Mouse (Mus musculus) cerebellum, postnatal 14 days (tissue): ENCODE data around the gene Mknk1.

Experiments
- DNase-seq, 2 experiments: peaks; one replicate each; pipeline ENCODE4 v3.0.0; 2021; ENCODE audit warnings: mixed read lengths in 2 of 2

Gene Mknk1

GRCm38 (mm10) chr4:115838696-115839641 lies at the start of gene Mknk1:
Mknk1 (plus strand) TSS chr4:115839198.
- peak; percentile 93 to 94 for DNase-seq

- no peak for DNase-seq
Measured at GRCm38 (mm10) chr4:115790864-115791263, 48.1 kb upstream of the Mknk1 start.

DNA sequence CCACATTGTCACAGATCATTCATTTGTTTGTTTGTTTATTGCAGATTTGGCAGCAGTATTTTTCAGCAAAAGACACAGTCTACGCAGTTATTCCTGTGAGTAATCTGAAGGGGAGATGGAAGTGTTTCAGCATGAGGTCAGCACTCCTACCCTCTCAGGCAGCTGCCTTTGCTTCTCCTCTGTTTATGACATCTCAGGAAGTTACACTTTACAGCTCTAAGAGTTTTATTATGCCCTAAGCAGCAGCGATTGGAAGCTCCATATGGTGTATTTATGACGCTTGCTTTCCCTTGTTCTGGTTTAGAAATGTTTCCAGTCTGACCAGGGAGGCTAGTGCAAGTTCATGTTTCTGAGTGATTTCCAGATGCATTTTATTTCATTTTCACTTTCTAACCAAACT lies 43.6 kb upstream of the Mknk1 start:
- DNase-seq, result no peak

GRCm38 (mm10) chr4:115799981-115800380 lies 39.0 kb upstream of the Mknk1 start:
- no peak for DNase-seq

GRCm38 (mm10) chr4:115812326-115812725 lies 26.7 kb upstream of the Mknk1 start:
- DNase-seq, result no peak

GRCm38 (mm10) chr4:115815606-115816005 lies 23.4 kb upstream of the Mknk1 start:
- DNase-seq, result no peak

DNA sequence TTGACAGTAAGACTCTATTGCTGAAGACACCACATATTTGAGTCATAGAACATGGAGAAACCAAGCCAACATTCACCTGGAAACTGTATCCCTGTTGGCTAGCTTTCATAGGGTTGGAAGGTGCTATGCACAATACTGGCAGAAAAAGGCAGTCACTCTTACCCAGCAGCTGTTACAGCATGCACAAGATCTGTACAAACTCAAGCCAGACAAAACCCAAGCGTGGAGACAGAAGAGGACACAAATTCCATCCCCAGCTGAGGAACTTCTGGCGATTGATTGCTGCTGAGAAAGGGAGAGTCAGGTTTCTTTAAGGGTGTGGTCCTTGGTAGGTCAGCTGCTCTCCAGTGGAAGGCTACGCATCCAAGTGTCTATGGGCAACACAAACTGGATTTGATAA lies 18.8 kb upstream of the Mknk1 start:
- no peak for DNase-seq

GRCm38 (mm10) chr4:115820944-115821343 lies 18.1 kb upstream of the Mknk1 start:
- no peak for DNase-seq

- no peak for DNase-seq
Measured at GRCm38 (mm10) chr4:115821431-115821830, 17.6 kb upstream of the Mknk1 start.

- no peak for DNase-seq
Measured at GRCm38 (mm10) chr4:115821928-115822327, 17.1 kb upstream of the Mknk1 start.

DNA sequence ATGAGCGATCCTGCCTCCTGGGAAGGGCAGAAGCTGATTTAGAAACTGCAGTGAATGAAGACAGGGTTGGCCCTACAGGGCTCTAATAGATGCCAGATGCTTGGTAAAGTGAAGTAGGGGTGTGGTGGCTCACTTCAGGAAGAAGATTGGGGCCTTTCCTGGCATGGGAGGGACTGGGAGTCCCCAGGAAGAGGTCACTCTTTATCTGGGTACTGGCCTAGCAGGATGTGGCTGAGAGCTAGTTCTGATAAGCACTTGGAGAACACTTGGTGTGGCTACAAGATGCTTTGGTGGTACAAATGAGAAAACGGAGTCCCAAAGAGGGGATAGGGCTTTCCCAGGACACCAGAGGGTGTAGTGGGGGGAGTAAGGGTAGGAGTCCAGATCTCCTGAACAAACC lies 14.8 kb upstream of the Mknk1 start:
- no peak for DNase-seq

DNA sequence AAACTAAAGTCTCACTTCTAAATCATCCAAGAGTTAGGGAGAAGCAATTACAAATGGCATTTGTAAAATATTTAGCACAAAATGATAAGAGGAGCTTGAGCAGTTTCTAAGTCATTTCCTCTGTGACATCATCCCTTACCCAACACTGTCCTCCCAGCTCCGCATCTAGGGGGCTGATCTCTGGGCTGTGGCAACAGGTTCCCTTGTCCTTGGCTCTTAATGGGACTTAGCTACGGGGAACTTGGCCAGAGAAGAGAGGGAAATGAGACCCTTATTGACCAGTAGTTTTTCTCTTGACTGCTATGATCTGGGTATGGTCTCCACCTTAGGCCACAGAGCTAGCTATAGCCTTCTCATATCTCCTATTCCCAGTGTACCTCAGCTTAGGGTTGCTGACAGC lies 13.7 kb upstream of the Mknk1 start:
- no peak for DNase-seq

GRCm38 (mm10) chr4:115827066-115827465 lies 11.9 kb upstream of the Mknk1 start:
- DNase-seq, result no peak

GRCm38 (mm10) chr4:115827535-115827887 lies 11.5 kb upstream of the Mknk1 start:
- DNase-seq, result no peak

DNA sequence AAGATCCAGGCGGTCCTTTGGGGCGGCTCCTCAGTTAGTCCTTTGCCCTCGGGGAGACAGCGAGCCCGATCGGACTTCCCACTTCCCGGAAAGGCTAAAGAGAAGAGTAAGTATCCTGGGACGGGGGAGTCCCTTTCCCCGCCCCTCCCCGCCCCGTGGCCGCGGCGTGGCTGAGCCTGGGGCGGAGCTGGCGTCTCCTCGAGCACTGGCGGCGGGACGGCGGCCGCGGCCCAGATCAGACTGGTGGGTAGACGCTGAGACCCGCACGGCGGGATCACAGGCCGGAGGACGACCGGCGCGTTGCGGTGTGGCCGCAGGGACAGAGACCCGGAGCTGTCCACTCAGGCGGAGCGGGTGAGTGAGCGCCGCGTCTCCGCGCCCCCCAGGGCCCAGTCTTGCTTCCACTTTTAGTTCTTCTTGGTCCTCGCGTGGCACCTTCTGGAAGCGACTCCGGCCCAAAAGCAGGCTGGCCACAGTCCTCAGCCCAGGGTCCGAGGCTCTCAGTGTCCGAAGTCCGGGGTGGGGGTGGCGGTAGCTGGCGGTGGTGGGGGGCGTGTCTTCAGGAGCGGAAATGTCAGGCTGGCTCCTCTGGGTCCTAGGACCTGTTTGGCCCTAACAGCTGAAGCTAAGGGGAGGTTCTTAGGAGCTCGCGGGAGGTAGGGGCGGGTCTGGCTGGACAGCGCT lies 11.0 kb upstream of the Mknk1 start, which contains the start of gene Mob3c:
Gene Mob3c, plus strand, starts transcription at position 205 of the 684 bp plus-strand sequence.
- peak; percentile 74 to 80 for DNase-seq

GRCm38 (mm10) chr4:115828572-115828902 lies 10.5 kb upstream of the Mknk1 start:
- no peak for DNase-seq

GRCm38 (mm10) chr4:115830491-115830890 lies 8.5 kb upstream of the Mknk1 start:
- no peak for DNase-seq

GRCm38 (mm10) chr4:115831221-115831620 lies 7.8 kb upstream of the Mknk1 start:
- no peak for DNase-seq

GRCm38 (mm10) chr4:115832040-115832439 lies 7.0 kb upstream of the Mknk1 start:
- no peak for DNase-seq

- DNase-seq, result no peak
Measured at GRCm38 (mm10) chr4:115835576-115835975, 3.4 kb upstream of the Mknk1 start.

DNA sequence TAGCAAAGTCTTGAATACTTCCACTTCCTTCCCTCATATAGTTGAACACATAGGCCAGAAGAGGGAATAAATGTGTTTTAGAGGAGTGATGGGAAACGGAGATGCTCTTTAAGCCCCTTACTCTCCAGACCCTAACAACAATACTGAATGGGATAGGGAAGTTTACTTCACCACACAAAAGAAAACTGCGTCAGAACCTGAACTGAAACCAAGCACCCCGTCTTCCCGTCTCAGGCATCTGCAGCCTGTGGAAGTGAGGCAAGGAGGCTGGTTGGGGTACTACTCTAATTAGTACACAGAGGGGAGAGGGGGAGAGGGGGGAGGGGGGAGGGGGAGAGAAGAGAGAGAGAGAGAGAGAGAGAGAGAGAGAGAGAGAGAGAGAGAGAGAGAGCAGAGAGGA lies 802 bp upstream of the Mknk1 start:
- DNase-seq, result no peak

DNA sequence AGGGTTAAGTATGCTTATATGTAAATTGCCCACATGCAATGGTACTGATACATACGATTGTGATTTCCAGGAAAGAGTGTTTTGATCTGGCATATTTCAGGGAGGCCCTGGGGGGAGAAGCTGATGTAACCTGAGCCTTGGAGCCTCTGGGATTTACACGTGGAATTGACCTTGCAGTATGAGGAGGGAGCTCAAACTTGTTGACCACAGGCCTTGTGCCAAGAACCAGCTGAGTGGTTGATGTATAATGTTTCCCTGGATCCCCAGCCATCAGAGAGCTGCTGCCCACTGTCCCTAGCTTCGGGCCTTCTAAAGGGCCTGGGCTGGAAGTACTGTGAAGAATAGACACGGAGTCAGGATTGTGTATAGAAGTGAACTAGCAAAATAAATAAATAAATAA lies 958 bp downstream of the Mknk1 start:
- DNase-seq, result no peak

DNA sequence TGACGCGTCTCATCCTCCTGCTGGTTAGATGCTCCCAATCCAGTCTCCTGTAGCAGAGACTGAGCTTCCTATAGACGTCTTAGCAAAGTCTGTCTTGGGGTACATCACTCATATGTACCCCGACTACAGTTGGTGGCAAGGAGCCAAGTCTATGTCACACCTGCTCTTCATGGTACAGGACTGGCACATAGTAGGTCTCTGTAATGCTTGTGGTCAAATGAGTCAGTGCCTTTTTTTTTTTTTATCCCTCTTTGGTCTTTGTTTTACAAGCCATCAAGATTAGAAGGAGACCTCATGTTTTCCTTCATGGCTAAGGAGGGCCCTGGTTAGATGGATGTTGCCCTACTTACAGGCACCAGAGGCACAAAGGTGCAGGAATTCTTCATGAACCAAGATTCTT lies 1.8 kb downstream of the Mknk1 start:
- DNase-seq, result no peak

- no peak for DNase-seq
Measured at GRCm38 (mm10) chr4:115846656-115847055, 7.7 kb downstream of the Mknk1 start.
